Mouse (Mus musculus) liver, adult 2 months (tissue): ENCODE data around the gene Mgst3. TPM values are rescaled to one million over a fixed set of nuclear protein-coding genes. Genes with fewer than 3 reads are reported as not detected.
A peak's percentile ranks its signal among the peaks of the same experiment; 100 is the strongest.

Experiments
- DNase-seq: peaks from one replicate; pipeline ENCODE4 v3.0.0-alpha.2; 2011; ENCODE audit warnings: low read depth, low spot score; ENCODE audit errors: extremely low read depth
- H3K27ac ChIP-seq: fragments of 200-500 bp; replicated peaks from 2 replicates; pipeline ENCODE4 v1.5.1; 2012; ENCODE audit warnings: low read depth, mild to moderate bottlenecking, control low read depth, inconsistent platforms, low read length; ENCODE audit not compliant: insufficient read depth
- H3K27me3 ChIP-seq: fragments of 200-500 bp; 2 replicates; pipeline ENCODE4 v1.6.1; 2012; ENCODE audit warnings: mild to moderate bottlenecking, moderate library complexity, low read length, inconsistent platforms; ENCODE audit not compliant: control insufficient read depth, insufficient read depth
- H3K36me3 ChIP-seq: fragments of 200-500 bp; 2 replicates; pipeline ENCODE4 v1.6.1; 2012; ENCODE audit warnings: low read length, inconsistent platforms; ENCODE audit not compliant: control insufficient read depth, insufficient read depth
- H3K4me1 ChIP-seq: fragments of 200-500 bp; 2 replicates; pipeline ENCODE4 v1.6.1; 2011; ENCODE audit warnings: low read length; ENCODE audit not compliant: control insufficient read depth, insufficient read depth
- H3K4me3 ChIP-seq: fragments of 200-500 bp; 2 replicates; pipeline ENCODE4 v1.5.1; 2011; ENCODE audit warnings: low read depth, mild to moderate bottlenecking, control low read depth, low read length, moderate library complexity; ENCODE audit not compliant: insufficient read depth
- H3K79me2 ChIP-seq: fragments of 200-500 bp; 2 replicates; pipeline ENCODE4 v1.6.1; 2012; ENCODE audit warnings: inconsistent platforms, mild to moderate bottlenecking, low read length, moderate library complexity; ENCODE audit not compliant: control insufficient read depth, insufficient read depth
- H3K9ac ChIP-seq: fragments of 200-500 bp; 2 replicates; pipeline ENCODE4 v1.6.1; 2012; ENCODE audit warnings: low read depth, mild to moderate bottlenecking, control low read depth, inconsistent platforms, low read length
- CTCF ChIP-seq: fragments of 200-500 bp; IDR thresholded peaks from 2 replicates; pipeline ENCODE4 v1.5.1; 2011; ENCODE audit warnings: low read depth, low read length, control low read depth
- POLR2A ChIP-seq: fragments of 200-500 bp; IDR thresholded peaks from 2 replicates; pipeline ENCODE4 v1.6.1; 2011; ENCODE audit warnings: low read length, control low read depth; ENCODE audit not compliant: insufficient read depth; ENCODE audit errors: extremely low read depth
- WGBS: fragments of 180-500 bp; shearing (Covaris S2); methylation state at CpG from one replicate; pipeline ENCODE4 v1.1.7; 2018; 5-methylcytosine and 5-hydroxymethylcytosine counted together
- polyA plus RNA-seq: library from polyadenylated mRNA; depleted of rRNA; stranded (reverse); fragments of >200 nt; gene quantifications from 2 replicates; pipeline ENCODE4 v1.2.3, GENCODE M21; 2012; rRNA removed
- total RNA-seq: library from RNA; depleted of rRNA; stranded (reverse); fragments of >200 nt; gene quantifications from 2 replicates; pipeline ENCODE4 v1.2.3, GENCODE M21; 2014; rRNA removed

The Mgst3 gene
- total RNA-seq (62.5 and 82.7 TPM in 2 replicates), polyA plus RNA-seq (97.8 and 112 TPM in 2 replicates)

- Histone ChIP-seq H3K4me3 (peak within 1 kb of the TSS; percentile 98), H3K36me3 (no peaks in the 10 kb centered on the region), H3K27ac (peak within 1 kb of the TSS; percentile 91), H3K79me2 (no peaks in the 10 kb centered on the region; the same call in 1 of the 2 replicates), H3K4me1 (peaks cover 11% of the 10 kb centered on the region), H3K9ac (peak within 1 kb of the TSS; percentile 89), H3K27me3 (no peaks in the 10 kb centered on the region)
- TF ChIP-seq CTCF (peak; percentile 82), POLR2A (peak; percentile 50; the same call in 1 of the 2 replicates)
- under 1% methylated on average over 45 of the region's 45 CpGs for WGBS
- DNase-seq = peak; percentile 89
Observed at GRCm38 (mm10) chr1:167393683-167394492, at the start of gene Mgst3. Gene Mgst3 (minus strand): TSS chr1:167393841.

DNA sequence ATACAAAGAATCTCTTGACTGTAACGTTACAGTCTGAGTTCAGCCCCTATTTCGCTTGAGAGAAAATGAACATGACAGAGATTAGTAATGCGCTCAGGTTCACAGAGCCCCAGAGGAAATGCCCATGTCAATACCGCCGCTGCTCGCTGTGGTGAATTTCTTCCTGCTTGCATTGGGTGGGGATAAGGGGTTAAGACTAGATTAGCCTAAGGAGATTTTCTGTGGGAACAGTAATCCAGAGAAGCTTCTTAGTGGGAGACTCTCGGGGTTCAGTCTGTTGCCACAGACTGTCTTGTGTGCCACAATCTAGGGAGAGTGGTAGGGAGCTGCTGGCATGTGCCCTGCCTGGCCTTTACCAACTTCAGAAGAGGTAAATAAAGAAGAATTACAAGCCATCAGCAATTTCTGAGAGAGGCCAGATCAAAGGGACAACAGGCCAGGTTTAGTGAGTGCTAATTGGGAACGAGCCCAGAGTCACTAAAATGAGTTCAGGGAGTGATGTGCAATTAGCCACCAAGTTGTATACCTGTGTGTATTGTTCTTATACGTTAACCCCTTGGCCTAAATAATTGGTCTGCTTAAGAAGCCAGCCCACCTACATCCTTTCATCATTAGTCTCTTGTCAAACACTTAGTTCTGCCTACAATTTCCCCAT is 44.7 kb upstream of the Mgst3 start:
- Histone ChIP-seq H3K9ac (no peak overlapping the region), H3K4me1 (no peaks in the 10 kb centered on the region), H3K27ac (no peak overlapping the region), H3K4me3 (no peak overlapping the region), H3K79me2 (no peaks in the 10 kb centered on the region), H3K36me3 (no peaks in the 10 kb centered on the region), H3K27me3 (no peaks in the 10 kb centered on the region)
- DNase-seq = no peak
- 68% methylated on average over 9 of the region's 9 CpGs for WGBS
- no peak for TF ChIP-seq CTCF
- TF ChIP-seq POLR2A = no peak

DNA sequence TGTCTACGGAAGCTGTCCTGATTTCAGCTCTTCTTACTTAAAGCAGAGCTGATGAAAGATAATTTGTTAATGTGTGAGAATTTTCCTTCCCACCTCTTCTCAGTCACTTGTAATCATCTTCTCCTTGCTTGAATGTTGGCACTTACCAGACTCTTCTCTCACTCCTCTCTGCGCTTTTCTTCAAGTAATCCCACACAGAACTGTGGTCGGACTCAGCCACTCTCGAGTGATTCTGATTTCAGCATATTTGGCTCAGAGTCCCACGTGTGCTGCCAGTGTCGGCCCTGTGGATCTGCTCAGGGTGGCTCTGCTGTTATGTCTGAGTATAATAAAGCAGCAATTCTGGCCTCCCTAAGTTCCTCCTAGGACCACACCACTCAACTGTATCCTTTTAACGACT is 43.5 kb upstream of the Mgst3 start:
- DNase-seq = no peak
- H3K4me3 ChIP-seq = no peak overlapping the region
- WGBS = 74% methylated on average over 7 of the region's 7 CpGs
- H3K36me3 ChIP-seq = no peaks in the 10 kb centered on the region
- H3K27ac ChIP-seq = no peak overlapping the region
- TF ChIP-seq POLR2A (no peak), CTCF (no peak)
- no peaks in the 10 kb centered on the region for H3K4me1 ChIP-seq
- H3K79me2 ChIP-seq = no peaks in the 10 kb centered on the region
- no peak overlapping the region for H3K9ac ChIP-seq
- no peaks in the 10 kb centered on the region for H3K27me3 ChIP-seq

DNA sequence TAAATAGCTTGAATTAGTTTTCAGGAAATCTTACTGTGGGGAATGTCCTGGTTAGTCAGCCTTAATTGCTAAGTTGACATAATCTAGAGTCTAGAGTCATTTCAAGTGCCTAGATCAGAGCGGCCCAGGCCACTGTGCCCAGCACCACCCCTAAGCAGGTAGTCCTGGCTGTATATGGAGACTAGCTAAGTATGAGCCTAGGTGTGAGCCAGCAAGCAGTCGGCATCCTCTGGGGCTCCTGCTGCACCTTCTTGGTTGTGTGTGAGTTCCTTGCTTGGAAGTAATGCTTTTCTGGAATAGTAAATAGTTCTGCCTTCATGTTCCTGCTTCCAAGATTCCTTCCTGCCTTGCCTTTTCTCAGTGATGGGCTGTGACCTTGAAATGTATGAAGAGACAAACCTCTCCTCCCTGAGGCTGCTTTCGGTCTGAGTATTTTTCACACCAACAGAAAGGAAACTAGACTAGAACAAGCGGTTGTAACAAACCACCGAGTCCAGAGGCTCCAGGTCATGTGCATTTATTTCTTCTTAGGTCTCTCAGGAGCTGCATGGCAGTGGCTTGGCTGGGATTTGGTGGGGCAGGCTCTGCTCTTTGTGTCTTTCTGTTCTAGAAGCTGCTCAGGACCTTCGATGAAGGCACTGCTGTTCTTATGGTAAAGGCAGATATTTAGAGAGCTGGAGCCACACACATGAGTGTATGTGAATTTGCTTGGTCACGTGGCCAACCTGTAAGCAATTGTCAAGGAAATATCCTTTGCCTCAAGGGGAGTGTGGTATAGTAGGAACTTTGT is 42.7 kb upstream of the Mgst3 start:
- Histone ChIP-seq H3K27me3 (no peaks in the 10 kb centered on the region), H3K4me3 (no peak overlapping the region), H3K79me2 (no peaks in the 10 kb centered on the region), H3K36me3 (no peaks in the 10 kb centered on the region), H3K27ac (no peak overlapping the region), H3K4me1 (no peaks in the 10 kb centered on the region), H3K9ac (no peak overlapping the region)
- TF ChIP-seq CTCF (no peak), POLR2A (no peak)
- 77% methylated on average over 7 of the region's 7 CpGs for WGBS
- DNase-seq = no peak

- no peak for DNase-seq
- TF ChIP-seq POLR2A (no peak), CTCF (no peak)
- Histone ChIP-seq H3K27me3 (no peaks in the 10 kb centered on the region), H3K27ac (no peak overlapping the region), H3K79me2 (no peaks in the 10 kb centered on the region), H3K4me3 (no peak overlapping the region), H3K4me1 (no peaks in the 10 kb centered on the region), H3K9ac (no peak overlapping the region), H3K36me3 (no peaks in the 10 kb centered on the region)
- WGBS = 80% methylated on average over 4 of the region's 4 CpGs
Observed at GRCm38 (mm10) chr1:167434931-167435330, 41.3 kb upstream of the Mgst3 start.
